Mouse (Mus musculus) kidney, postnatal 25 days (tissue): ENCODE data around the gene Cyp11a1.
A peak's percentile ranks its signal among the peaks of the same experiment; 100 is the strongest.

Experiments
- DNase-seq, 2 experiments: peaks; one replicate each; pipeline ENCODE4 v3.0.0; 2021; ENCODE audit warnings: mixed read lengths in 2 of 2

Gene Cyp11a1

DNA sequence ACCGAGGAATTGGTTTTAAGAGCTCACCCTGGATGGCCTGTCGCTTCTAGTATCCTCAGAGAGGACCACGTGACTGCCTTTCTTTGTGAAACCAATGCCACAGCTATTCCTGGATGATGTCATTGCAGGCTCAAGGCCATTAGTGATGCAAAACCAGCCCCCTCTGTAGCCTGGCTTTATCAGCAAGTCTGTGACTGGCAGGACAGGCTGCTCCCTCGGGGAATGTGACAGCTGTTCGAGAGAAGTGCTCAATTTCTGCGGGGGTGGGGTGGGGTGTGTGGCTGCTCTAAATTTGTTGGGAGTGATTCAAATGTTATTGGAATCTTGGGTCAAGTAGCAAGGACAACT is 2.8 kb downstream of the Cyp11a1 start:
- peak; percentile 17 to 51 for DNase-seq

- no peak for DNase-seq
These were observed 3.4 kb downstream of the Cyp11a1 start for GRCm38 (mm10) chr9:58009588-58009987.

- DNase-seq: no peak
These were observed 4.8 kb downstream of the Cyp11a1 start for GRCm38 (mm10) chr9:58011027-58011426.

DNA sequence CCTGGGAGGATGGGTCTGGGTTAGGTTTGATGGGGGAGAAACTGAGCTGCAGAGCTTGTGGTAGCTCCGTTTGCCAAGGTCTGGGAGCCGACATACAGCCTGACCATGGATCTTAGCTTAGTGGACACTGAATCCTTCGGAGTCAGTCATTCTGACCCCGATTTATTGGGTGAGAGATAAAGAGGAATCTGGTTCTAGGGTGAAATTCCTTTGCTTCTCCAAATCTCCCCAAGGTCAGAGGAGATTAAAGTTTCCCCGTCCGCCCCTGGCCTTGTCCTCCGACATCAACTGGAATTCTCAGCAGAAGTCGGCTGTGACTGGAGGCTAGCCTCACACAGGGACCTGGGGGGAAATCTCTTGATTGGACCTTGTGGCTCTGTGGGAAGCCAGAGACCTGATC is 5.3 kb downstream of the Cyp11a1 start:
- no peak for DNase-seq

GRCm38 (mm10) chr9:58012486-58012885 is 6.3 kb downstream of the Cyp11a1 start:
- DNase-seq: no peak

- no peak for DNase-seq
These were observed 6.7 kb downstream of the Cyp11a1 start for GRCm38 (mm10) chr9:58012935-58013334.

GRCm38 (mm10) chr9:58014393-58015160 is 8.4 kb downstream of the Cyp11a1 start:
- DNase-seq: no peak

GRCm38 (mm10) chr9:58015856-58016255 is 9.6 kb downstream of the Cyp11a1 start:
- no peak for DNase-seq

- DNase-seq: no peak
These were observed 10.8 kb downstream of the Cyp11a1 start for GRCm38 (mm10) chr9:58016962-58017361.

DNA sequence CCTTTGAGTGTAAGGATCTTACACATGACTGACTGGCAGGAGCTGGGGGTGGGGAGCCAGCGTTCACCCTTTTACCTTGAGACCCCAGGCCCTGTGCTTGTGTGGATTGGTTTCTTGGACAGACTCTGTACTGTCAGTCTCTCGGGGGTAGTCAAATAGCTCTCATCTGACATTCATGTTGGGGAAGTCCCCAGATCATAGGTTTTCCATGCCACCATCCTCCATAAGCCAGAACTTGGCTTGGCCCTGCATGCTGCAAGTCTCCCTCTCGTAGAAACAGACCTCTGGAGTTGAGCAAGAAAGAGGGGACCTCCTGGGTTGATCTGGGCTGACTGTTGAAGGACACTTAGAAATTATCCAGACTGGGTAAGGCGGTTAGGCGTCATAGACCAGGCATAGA is 12.2 kb downstream of the Cyp11a1 start:
- no peak for DNase-seq

GRCm38 (mm10) chr9:58025995-58026394 is 19.8 kb downstream of the Cyp11a1 start:
- DNase-seq: no peak

- no peak for DNase-seq
These were observed 21.4 kb downstream of the Cyp11a1 start for GRCm38 (mm10) chr9:58027426-58028180.

GRCm38 (mm10) chr9:58028841-58029240 is 22.6 kb downstream of the Cyp11a1 start:
- no peak for DNase-seq

DNA sequence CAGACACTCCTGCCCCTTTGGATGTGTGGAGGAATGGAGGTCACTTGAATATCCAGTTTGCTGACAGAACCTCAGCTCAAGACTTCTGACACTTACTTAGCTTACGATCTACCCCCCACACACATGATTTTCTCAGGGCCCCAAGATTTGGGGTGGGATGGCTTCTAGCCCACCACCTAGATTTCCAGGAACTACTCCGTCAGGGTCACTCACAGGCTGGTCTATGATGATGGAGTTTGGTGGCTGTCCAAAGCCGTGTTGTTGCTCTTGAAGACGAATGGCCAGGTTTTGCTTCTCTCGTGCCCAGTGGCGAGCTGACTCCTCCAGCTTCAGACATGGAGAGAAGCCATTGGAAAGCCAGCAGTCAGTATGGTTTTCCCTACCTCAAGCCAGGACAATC is 23.4 kb downstream of the Cyp11a1 start:
- no peak for DNase-seq

GRCm38 (mm10) chr9:58031895-58032294 is 25.7 kb downstream of the Cyp11a1 start:
- peak in 1 of 2 experiments; percentile 45 for DNase-seq

GRCm38 (mm10) chr9:58035519-58035918 is 29.3 kb downstream of the Cyp11a1 start:
- DNase-seq: no peak

GRCm38 (mm10) chr9:58035951-58036698 is 29.9 kb downstream of the Cyp11a1 start:
- no peak for DNase-seq

DNA sequence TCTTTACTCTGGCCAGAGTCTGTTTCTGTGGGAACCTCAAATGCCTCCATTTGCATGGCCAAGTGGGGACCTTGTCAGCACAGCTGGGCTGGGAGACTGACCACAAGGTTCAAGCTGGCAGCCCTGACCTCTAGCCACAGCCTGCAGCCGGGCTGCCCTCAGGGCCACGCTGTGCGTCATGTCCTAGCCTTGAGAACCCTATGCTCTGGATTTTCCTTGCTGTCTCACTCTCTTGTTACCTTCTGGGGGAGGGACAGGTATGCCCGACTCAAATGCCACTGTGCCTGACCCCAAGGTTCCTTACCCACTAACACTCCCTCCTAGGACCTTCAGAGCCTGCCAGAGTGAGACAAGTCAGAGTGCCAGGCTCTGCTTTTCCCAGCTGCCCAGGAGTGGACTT is 30.8 kb downstream of the Cyp11a1 start:
- DNase-seq: no peak

DNA sequence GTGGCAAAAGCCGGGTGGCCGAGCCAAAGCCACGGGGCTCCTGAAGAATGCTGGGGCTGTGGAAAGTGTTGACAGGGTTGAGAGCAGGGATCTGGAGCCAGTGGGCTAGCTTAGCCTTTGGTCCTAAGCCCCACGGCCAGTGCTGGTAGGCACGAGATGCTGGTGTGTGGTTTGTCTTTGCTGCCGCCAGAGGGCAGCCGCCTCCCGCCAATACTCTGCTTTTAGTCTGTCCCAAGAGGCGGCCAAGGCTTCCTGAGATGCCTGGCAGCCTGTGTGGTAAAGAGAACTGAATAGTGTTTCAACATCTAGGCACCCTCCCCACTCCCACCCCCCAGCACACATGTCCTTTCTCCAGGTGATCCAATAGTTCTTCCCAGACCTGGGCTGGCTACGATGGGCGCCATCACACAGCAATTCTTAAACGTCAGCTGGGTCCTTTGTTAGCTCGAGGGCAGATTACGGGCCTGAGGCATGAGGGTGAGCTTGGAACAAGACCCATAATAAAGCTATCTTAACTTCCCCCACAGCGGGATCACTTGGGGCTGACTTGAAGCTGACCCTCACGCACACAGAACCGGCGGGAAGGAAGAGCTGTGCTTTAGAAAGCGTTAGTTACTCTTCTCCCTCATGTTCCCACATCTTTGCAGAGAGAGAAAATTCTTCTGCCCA is 32.4 kb downstream of the Cyp11a1 start:
- peak; percentile 82 for DNase-seq

DNA sequence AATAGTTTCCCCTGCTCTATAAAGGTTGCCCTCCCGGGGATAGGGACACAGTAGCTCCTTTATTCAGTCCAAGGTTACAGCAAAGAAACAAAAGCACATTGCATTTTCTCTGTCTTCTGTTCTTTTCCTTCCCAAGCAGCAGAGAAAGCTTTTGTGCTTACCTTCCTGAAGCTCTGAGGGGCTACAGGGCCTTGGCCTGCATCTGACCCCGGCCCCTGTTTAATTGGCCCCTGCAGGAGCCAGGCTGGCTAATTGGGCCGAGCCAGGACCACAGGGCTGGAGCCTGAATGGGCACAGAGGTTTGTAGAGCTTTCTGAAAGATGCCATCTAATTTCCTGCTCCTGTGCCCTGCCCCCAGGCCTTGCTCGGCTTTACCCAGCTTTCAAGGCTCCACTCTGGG is 34.8 kb downstream of the Cyp11a1 start:
- DNase-seq: no peak

DNA sequence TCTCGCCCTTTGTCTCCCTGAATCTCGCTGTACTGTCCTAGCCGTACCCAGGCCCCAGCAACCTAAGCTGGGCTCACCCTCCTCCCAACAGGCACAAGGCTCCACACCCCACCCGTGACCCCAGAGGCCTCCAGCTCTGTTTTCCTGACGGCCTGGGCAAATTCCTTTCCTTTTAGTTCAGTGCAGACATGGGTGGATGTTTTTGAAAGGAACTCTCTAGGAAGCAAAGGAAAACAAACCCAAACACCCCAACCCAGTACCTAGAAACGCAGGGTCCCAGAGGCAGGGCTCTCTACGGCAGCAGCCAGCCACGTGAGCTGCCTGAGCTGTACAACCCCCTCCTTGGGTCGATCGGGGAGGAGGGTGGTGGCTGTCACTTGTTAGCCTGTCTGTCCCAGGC is 36.2 kb downstream of the Cyp11a1 start:
- peak; percentile 19 to 58 for DNase-seq

- no peak for DNase-seq
These were observed 37.3 kb downstream of the Cyp11a1 start for GRCm38 (mm10) chr9:58043496-58044017.

GRCm38 (mm10) chr9:58044828-58045227 is 38.6 kb downstream of the Cyp11a1 start:
- DNase-seq: no peak
